Mouse (Mus musculus) midbrain, embryonic 15.5 days (tissue): ENCODE measurements around the gene Olfr160. TPM values are rescaled to one million over a fixed set of nuclear protein-coding genes. Genes with fewer than 3 reads are reported as not detected.

Experiments used
- ATAC-seq: fragments of 200-750 bp; cut with Nextera tagmentation; replicated peaks from 2 replicates; pipeline ENCODE4 v1.8.0; 2017; ENCODE audit warnings: moderate TSS enrichment
- H3K27ac ChIP-seq: fragments of 300-500 bp; sonication (generic); 2 replicates; pipeline ENCODE4 v1.5.1; 2015; ENCODE audit warnings: mild to moderate bottlenecking, inconsistent platforms
- H3K27me3 ChIP-seq: fragments of 300-500 bp; sonication (generic); replicated peaks from 2 replicates; pipeline ENCODE4 v1.6.1; 2015; ENCODE audit warnings: inconsistent platforms
- H3K36me3 ChIP-seq: fragments of 300-500 bp; sonication (generic); replicated peaks from 2 replicates; pipeline ENCODE4 v1.6.1; 2015; ENCODE audit warnings: inconsistent platforms
- H3K4me1 ChIP-seq: fragments of 300-500 bp; sonication (generic); 2 replicates; pipeline ENCODE4 v1.6.1; 2015; ENCODE audit warnings: inconsistent platforms
- H3K4me2 ChIP-seq: fragments of 300-500 bp; sonication (generic); 2 replicates; pipeline ENCODE4 v1.6.1; 2015; ENCODE audit warnings: inconsistent platforms, mild to moderate bottlenecking, moderate library complexity
- H3K4me3 ChIP-seq: fragments of 300-500 bp; sonication (generic); 2 replicates; pipeline ENCODE4 v1.5.1; 2015; ENCODE audit warnings: mild to moderate bottlenecking, inconsistent platforms
- H3K9ac ChIP-seq: fragments of 300-500 bp; sonication (generic); 2 replicates; pipeline ENCODE4 v1.6.1; 2015; ENCODE audit warnings: mild to moderate bottlenecking, inconsistent platforms
- H3K9me3 ChIP-seq: fragments of 300-500 bp; sonication (generic); 2 replicates; pipeline ENCODE4 v1.6.1; 2016; ENCODE audit warnings: inconsistent platforms
- WGBS: fragments of 180-500 bp; shearing (Covaris S2); methylation state at CpG from one replicate; pipeline ENCODE4 v1.1.7; 2015; ENCODE audit warnings: mixed read lengths; 5-methylcytosine and 5-hydroxymethylcytosine counted together
- polyA plus RNA-seq: library from polyadenylated mRNA; unstranded; fragments of >200 nt; fragmentation: Nextera tagmentation; extraction: Ambion mirVana; gene quantifications from 2 replicates; pipeline ENCODE4 v1.2.1, GENCODE M21; 2015

Olfr160 gene
- polyA plus RNA-seq, 1 experiment from 2014 or later: not detected

GRCm38 (mm10) chr9:37675287-37675686, 40.8 kb downstream of the Olfr160 start:
- Histone ChIP-seq H3K4me1 (no peaks in the 10 kb centered on the region), H3K27me3 (no peaks in the 10 kb centered on the region), H3K9me3 (no peaks in the 10 kb centered on the region), H3K4me3 (no peak overlapping the region), H3K27ac (no peak overlapping the region), H3K36me3 (no peaks in the 10 kb centered on the region), H3K4me2 (no peak overlapping the region), H3K9ac (no peak overlapping the region)
- 75% methylated on average over 4 of the region's 4 CpGs for WGBS
- ATAC-seq: no peak

- Histone ChIP-seq H3K27me3 (no peaks in the 10 kb centered on the region), H3K4me2 (no peak overlapping the region), H3K4me1 (no peaks in the 10 kb centered on the region), H3K4me3 (no peak overlapping the region), H3K9me3 (no peaks in the 10 kb centered on the region), H3K36me3 (no peaks in the 10 kb centered on the region), H3K27ac (no peak overlapping the region), H3K9ac (no peak overlapping the region)
- ATAC-seq: no peak
- WGBS: 95% methylated on average over 3 of the region's 3 CpGs
These were observed 45.8 kb downstream of the Olfr160 start for GRCm38 (mm10) chr9:37670261-37670660.

DNA sequence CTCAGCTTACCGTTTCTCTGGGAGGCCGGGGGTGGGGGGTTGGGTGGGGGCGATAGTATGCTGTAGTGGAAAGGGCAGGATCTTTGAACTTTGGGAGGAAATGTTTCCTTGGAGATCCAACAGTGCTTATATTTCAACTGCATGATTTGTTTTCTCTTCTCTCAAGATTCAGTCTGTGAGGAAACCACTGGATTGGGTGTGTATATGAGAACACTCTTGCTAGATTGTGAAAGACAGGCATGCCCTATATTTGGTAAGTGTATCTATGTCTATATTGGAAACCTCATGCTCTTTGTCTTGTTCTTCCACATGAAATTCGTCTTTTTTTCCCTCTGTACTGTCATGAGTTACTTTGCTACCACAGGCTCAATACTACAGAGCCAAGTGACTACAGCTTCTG, 46.4 kb downstream of the Olfr160 start:
- WGBS: 77% methylated on average over 4 of the region's 4 CpGs
- H3K27ac ChIP-seq: no peak overlapping the region
- no peaks in the 10 kb centered on the region for H3K9me3 ChIP-seq
- no peaks in the 10 kb centered on the region for H3K4me1 ChIP-seq
- H3K4me2 ChIP-seq: no peak overlapping the region
- ATAC-seq: no peak
- H3K27me3 ChIP-seq: no peaks in the 10 kb centered on the region
- H3K9ac ChIP-seq: no peak overlapping the region
- no peak overlapping the region for H3K4me3 ChIP-seq
- no peaks in the 10 kb centered on the region for H3K36me3 ChIP-seq

DNA sequence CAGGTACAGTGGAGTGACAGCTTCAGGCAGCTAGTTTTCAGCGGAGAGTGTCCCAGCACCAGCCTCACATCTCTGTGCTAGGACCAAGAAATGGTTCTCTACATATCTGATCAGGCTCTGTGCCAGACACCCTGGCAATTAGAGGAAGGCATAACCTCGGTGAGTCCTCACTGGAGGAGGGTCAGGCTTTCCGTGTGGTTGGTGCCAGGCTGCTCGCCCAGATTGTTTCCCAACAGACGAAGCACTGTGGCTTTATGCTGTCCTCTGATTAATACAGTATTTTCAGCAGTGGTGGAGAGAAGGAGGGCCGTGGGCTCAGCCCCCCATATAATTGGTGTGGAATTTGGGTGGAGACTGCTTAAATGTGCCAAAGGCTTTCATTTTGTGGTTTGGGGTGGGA, 46.9 kb downstream of the Olfr160 start, which contains the start of gene Panx3:
Panx3 (minus strand) TSS at position 121 of the 400 bp plus-strand sequence.
- H3K27ac ChIP-seq: no peak within 1 kb of the TSS
- no peaks in the 10 kb centered on the region for H3K36me3 ChIP-seq
- H3K4me2 ChIP-seq: no peak within 1 kb of the TSS
- no peaks in the 10 kb centered on the region for H3K4me1 ChIP-seq
- no peak within 1 kb of the TSS for H3K4me3 ChIP-seq
- WGBS: 71% methylated on average over 6 of the region's 6 CpGs
- H3K9me3 ChIP-seq: no peaks in the 10 kb centered on the region
- H3K9ac ChIP-seq: no peak within 1 kb of the TSS
- ATAC-seq: no peak
- H3K27me3 ChIP-seq: no peaks in the 10 kb centered on the region

GRCm38 (mm10) chr9:37666045-37666444, 50.0 kb downstream of the Olfr160 start:
- H3K27ac ChIP-seq: no peak overlapping the region
- H3K36me3 ChIP-seq: no peaks in the 10 kb centered on the region
- 79% methylated on average over 7 of the region's 7 CpGs for WGBS
- no peak overlapping the region for H3K4me2 ChIP-seq
- H3K4me3 ChIP-seq: no peak overlapping the region
- no peaks in the 10 kb centered on the region for H3K9me3 ChIP-seq
- H3K9ac ChIP-seq: no peak overlapping the region
- H3K27me3 ChIP-seq: no peaks in the 10 kb centered on the region
- no peak for ATAC-seq
- no peaks in the 10 kb centered on the region for H3K4me1 ChIP-seq

DNA sequence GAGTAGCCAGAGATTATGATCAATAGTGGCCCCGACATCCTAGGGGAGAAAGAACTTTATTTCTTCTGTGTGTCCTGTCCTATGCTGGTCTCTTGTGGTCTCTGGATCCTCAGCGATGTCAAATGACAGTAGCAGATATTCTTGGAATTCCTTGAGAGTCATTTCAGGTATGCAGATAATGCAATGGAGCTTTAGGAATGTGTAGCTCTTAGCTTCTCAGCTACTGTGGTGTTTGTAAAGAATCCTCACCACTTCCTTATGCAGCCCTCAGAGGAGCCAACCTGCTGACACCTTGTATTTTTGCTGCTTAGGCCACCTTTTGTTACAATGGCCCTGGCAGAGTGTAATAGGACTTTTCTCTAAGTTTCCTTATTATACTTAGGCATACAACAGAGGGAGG, 51.4 kb downstream of the Olfr160 start:
- H3K9ac ChIP-seq: no peak overlapping the region
- WGBS: 85% methylated on average over 2 of the region's 2 CpGs
- H3K27ac ChIP-seq: no peak overlapping the region
- no peaks in the 10 kb centered on the region for H3K4me1 ChIP-seq
- H3K36me3 ChIP-seq: no peaks in the 10 kb centered on the region
- no peak overlapping the region for H3K4me3 ChIP-seq
- no peaks in the 10 kb centered on the region for H3K9me3 ChIP-seq
- no peak for ATAC-seq
- no peak overlapping the region for H3K4me2 ChIP-seq
- no peaks in the 10 kb centered on the region for H3K27me3 ChIP-seq

DNA sequence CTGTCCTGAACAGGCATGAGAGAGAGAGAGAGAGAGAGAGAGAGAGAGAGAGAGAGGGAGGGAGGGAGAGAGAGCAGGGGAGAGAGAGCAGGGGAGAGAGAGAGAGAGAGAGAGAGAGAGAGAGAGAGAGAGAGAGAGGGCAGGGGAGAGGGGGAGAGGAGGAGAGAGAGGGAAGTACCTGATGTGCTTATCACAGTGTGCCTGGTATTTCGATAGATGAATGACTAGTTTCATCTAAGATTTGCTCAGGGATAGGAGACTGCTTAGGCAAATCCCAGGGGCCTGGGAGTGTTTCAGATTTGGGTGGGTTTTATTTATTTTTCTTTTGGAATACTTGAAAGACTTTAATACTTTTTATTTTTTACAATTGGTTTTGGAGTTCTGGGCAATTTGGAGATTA, 52.8 kb downstream of the Olfr160 start:
- WGBS: 83% methylated on average over 1 of the region's 1 CpGs
- no peak for ATAC-seq
- no peaks in the 10 kb centered on the region for H3K27me3 ChIP-seq

DNA sequence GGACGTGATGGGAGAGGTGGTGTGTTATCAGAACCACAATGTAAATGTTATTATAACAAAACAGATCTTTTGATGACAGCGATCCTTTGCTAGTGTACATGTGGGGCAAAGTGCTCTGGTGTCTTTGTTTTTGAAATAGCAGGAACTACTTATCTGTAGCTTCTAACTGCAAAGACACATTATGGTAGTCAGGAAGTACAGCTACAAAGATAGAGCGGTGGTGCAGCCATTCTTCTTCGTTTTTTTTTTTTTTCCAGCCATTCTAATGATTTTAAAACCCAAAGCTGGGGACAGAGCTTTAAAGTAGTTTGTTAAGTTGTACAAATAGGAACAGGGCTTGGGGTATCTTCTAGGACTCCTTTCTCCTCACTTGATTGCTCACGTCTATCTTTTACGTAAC, 56.6 kb downstream of the Olfr160 start:
- Histone ChIP-seq H3K9me3 (no peaks in the 10 kb centered on the region), H3K36me3 (no peaks in the 10 kb centered on the region), H3K4me1 (peaks cover 14% of the 10 kb centered on the region), H3K27ac (no peak overlapping the region), H3K4me2 (no peak overlapping the region), H3K9ac (no peak overlapping the region), H3K4me3 (no peak overlapping the region), H3K27me3 (no peaks in the 10 kb centered on the region)
- no peak for ATAC-seq
- WGBS: 90% methylated on average over 6 of the region's 6 CpGs

More for the DNA sequence above, 52.8 kb downstream of the Olfr160 start:
- Histone ChIP-seq H3K27ac (no peak overlapping the region), H3K4me3 (no peak overlapping the region), H3K4me1 (no peaks in the 10 kb centered on the region), H3K9ac (no peak overlapping the region), H3K9me3 (no peaks in the 10 kb centered on the region), H3K36me3 (no peaks in the 10 kb centered on the region), H3K4me2 (no peak overlapping the region)

Other genes with a start within 250 kb of the Olfr160 start
- gene Msantd2, start 226.9 kb downstream of the Olfr160 start, polyA plus RNA-seq: 31.9 and 33.8 TPM in 2 replicates
- 47.0 and 49.1 TPM in 2 replicates for gene Esam, start 188.2 kb downstream of the Olfr160 start, polyA plus RNA-seq
- gene Vsig2, start 177.0 kb downstream of the Olfr160 start, polyA plus RNA-seq: 0.46 and 0.59 TPM in 2 replicates
- gene Nrgn, start 163.3 kb downstream of the Olfr160 start, polyA plus RNA-seq: 5.8 and 6.7 TPM in 2 replicates
- 11.5 and 12.0 TPM in 2 replicates for gene Siae, start 160.6 kb downstream of the Olfr160 start, polyA plus RNA-seq
- gene Spa17, start 102.5 kb downstream of the Olfr160 start, polyA plus RNA-seq: 8.5 and 8.6 TPM in 2 replicates
- gene Tbrg1, start 58.9 kb downstream of the Olfr160 start, polyA plus RNA-seq: 83.6 and 92.9 TPM in 2 replicates
- not detected in 2 replicates for gene Panx3, start 47.0 kb downstream of the Olfr160 start, polyA plus RNA-seq
- gene Olfr874, start 28.9 kb upstream of the Olfr160 start, polyA plus RNA-seq: not detected in 2 replicates
- gene Olfr875, start 55.6 kb upstream of the Olfr160 start, polyA plus RNA-seq: 0.10 TPM in 1 of 2 replicates, not detected in the other
- gene Olfr876, start 86.8 kb upstream of the Olfr160 start, polyA plus RNA-seq: not detected in 2 replicates
- gene Olfr877, start 138.0 kb upstream of the Olfr160 start, polyA plus RNA-seq: not detected in 2 replicates
- gene Olfr145, start 180.5 kb upstream of the Olfr160 start, polyA plus RNA-seq: not detected in 2 replicates
- gene Olfr878, start 201.6 kb upstream of the Olfr160 start, polyA plus RNA-seq: not detected in 2 replicates